Mouse (Mus musculus) layer of hippocampus, adult 11-12 months (tissue): ENCODE measurements around the gene Dock6.
A peak's percentile ranks its signal among the peaks of the same experiment; 100 is the strongest.
"Not testable (repeated sequence)": the region's sequence is repeated elsewhere in the genome, so short reads cannot be mapped to it uniquely, and the experiment has no call there.

Experiments used
- DNase-seq: peaks from one replicate; pipeline ENCODE4 v3.0.0; 2022; ENCODE audit warnings: low spot score

Gene Dock6

GRCm38 (mm10) chr9:21852128-21853091, at the start of gene Dock6:
Dock6 (minus strand) TSS chr9:21852635.
- DNase-seq = peak; percentile 84

DNA sequence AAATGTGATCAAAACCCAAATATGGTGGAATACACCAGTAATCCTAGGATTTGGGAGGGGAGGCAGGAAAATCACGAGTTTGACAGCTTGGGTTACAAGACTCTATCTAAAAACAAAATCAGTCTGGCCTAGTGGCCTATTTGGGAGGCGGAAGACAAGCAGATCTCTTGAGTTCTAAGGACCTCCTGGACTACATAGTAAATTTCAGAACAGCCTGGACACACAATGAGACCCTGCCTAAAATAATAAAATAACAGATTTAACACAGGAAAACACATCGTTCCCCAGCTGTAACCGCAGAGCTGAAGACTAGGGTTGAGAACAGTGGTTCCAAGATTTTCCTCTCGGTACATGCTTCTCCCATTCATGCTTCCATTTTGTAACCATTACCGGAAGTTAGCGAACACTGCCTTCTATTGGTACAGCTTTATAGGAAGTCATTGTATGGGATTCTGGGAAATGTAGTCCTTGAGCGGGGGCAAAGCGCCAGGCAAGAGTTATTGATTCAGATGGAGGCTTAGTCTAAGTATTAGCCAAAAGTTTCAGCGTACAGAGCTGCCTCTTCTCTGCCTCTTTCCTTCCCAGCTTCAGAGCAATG, 48.9 kb upstream of the Dock6 start:
- peak; percentile 80 for DNase-seq

- DNase-seq = no peak
Measured at GRCm38 (mm10) chr9:21889229-21889628, 36.8 kb upstream of the Dock6 start.

- DNase-seq = no peak
Measured at GRCm38 (mm10) chr9:21876601-21877000, 24.2 kb upstream of the Dock6 start.

- DNase-seq = no peak
Measured at GRCm38 (mm10) chr9:21872204-21872603, 19.8 kb upstream of the Dock6 start.

DNA sequence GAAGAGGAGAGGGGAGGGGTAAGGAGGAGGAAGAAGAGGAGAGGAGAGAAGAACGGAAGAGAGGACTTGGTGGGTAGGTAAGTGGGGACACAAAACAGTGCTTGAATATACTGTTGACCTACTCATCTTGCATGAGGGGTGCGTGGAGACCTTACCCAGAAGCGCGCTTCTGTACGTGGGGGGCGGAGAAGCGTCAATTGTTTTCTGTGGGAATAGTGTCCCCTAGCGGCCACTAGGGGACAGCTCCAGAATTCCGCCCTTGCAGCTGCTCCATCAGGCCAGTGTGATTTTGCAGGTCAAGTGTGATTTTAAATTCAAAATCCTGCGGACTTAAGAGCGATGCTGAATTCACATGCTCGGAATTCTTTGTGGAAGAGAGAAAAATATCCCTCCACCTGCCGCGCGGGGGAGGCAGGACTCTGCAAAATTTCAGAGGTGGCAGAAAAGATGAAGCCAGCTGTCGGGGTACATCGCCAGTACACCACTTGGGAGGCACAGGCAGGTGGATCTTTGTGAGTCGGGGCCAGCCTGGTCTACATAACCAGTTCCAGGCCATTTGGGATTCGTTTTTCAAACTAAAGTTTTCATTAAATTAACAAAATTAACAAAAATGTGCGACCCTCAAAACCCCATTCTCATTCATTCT, 18.6 kb upstream of the Dock6 start:
- peak; percentile 49 for DNase-seq

DNA sequence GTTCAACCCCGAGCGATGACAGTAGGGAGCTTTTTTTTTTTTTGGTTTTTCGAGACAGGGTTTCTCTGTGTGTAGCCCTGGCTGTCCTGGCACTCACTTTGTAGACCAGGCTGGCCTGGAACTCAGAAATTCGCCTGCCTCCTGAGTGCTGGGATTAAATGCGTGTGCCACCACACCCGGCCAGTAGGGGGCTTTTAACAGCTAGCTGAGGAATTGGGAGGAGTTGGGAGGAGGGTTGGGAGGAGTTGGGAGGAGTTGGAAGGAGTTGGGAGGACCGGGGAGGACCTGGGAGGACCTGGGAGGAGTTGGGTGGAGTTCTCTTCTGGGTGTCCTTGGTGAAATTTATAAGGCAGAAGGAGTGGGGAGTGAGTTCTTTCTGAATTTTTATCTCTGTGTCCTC, 16.9 kb upstream of the Dock6 start:
- peak; percentile 38 for DNase-seq

GRCm38 (mm10) chr9:21867726-21868125, 15.3 kb upstream of the Dock6 start:
- DNase-seq = no peak

DNA sequence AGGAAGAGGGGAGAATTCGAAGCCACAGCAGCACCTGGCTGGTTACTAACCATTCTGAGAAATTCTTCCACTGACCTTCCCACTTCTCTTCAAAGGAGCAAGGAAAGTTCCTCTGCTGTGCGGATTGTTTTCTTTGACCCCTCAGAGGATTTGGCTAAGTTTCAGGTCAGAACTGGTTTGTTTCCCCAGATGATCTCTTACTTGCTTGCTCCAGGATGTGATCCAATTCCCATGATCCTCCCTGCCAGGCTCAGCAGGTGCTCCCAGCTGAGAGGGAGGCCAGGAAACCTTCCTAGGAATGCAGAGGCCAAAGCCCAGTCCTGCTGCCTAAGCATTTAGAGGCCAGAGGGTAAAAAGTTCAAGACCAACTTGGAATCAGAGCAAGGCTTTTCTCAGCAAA, 14.2 kb upstream of the Dock6 start:
- DNase-seq = no peak

GRCm38 (mm10) chr9:21865673-21866398, 13.4 kb upstream of the Dock6 start:
- DNase-seq = no peak

DNA sequence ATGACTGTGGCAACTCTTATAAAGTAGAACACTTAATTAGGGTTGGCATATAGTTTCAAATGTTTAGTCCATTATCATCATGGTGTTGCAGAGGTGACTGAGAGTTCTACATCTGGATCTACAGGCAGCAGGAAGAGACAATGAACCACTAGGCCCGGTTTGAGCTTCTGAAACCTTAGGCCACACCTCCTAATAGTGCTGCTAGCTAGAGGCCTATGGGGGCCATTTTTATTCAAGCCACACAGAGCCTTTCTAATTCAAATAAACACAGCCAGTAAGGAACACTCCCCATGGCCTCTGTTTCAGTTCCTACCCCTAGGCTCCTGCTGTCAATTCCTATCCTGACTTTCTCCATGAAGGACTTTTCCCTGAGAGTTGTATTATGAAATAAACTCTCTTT, 9.7 kb upstream of the Dock6 start:
- no peak for DNase-seq

DNA sequence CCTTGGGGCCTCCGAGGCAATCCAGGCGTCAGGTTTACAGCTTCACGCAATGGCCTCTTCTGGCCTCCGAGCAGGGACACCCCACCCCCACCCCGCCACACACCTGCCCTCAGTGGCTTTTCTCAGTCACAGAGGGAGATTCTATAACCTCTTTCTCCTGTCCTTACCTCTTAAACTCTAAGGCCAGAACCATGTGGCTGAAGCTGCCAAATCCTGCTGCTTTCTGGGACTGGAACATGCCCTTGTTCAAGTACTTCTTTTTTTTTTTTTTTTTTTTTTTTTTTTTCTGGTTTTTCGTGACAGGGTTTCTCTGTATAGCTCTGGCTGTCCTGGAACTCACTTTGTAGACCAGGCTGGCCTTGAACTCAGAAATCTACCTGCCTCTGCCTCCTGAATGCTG, 7.9 kb upstream of the Dock6 start:
- not testable (repeated sequence) for DNase-seq

GRCm38 (mm10) chr9:21859606-21860005, 7.2 kb upstream of the Dock6 start:
- DNase-seq = no peak

DNA sequence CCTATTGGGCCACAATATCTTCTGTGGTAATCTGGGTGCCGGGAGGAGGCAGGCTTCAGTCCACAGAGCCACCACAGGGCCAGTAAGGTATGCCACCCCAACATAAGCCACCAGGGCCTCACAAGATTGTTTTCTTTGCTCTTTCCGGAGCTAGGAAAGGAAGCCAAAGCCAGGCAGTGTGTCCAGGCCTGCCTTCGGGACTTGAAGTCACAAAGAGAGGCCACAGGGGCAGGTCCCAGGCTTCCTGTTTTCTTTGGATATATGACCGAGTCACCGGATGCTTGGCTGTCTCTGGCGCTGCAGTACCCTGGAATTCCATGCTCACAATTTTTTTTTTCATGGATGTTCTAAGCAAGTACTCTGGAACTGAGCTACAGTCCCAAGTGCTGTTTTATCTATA, 5.6 kb upstream of the Dock6 start:
- DNase-seq = no peak

- no peak for DNase-seq
Measured at GRCm38 (mm10) chr9:21857501-21857900, 5.1 kb upstream of the Dock6 start.

- no peak for DNase-seq
Measured at GRCm38 (mm10) chr9:21854894-21855293, 2.5 kb upstream of the Dock6 start.

GRCm38 (mm10) chr9:21853961-21854360, 1.5 kb upstream of the Dock6 start:
- DNase-seq = no peak

- DNase-seq = no peak
Measured at GRCm38 (mm10) chr9:21851084-21851483, 1.4 kb downstream of the Dock6 start.

DNA sequence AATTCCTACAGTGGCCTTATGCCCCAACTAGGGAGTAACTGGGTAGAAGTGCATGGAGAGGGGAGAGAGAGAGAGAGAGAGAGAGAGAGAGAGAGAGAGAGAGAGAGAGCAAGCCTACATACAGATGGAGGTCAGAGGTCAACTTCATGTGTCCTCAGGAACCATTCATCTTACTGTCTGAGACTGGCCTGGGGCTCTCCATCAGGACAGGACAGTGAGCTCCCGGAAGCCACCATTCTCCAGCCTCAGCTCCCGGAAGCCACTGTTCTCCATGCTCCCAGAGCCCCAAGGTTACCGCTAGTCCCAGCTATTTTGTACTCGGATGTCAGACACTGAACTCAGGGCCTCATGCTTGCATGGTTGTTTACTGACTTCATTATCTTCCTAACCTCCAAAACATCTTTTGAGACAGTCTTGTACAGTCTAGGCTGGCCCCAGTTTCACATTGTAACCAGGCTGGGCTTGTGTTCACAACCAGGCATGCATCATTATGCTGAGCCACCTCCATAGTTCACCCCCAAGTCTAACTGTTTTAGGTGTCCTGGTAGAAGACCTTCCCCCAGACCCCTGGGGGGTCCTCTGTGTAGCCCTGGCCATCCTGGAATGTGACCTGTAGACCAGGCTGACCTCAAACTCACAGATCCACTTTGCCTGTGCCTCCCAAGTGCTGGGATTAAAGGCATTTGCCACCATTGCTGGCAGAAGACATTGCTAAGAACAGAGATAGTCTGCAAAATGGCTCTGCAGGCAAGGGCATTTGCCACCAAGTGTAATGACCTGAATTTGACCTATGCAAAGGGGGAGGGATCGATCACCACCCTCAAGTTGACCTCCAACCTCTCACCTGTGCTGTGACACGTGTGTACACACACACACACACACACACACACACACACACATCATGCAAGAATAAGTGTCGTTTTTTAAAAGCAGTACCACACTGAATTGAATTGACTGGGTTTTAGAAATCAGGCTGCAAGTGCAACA, 2.5 kb downstream of the Dock6 start:
- DNase-seq = no peak

DNA sequence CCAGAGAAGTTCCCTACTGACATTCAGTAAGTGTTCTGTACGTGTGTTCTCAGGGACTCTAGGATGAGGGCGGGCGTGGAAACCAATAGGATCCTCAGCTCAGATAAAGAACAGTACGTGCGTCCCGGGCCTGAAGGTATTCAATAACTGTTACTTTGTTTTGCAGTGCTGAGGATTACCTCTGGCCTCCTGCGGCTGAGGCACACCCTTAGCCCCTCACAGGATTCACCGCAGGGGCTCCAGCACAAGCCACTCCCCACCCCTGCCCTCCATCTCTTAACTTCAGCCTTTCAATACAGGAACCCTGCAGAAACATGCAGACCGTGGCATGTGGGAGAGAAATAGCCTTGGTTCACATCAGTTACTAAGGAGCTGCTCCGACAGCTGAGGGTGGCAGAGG, 4.5 kb downstream of the Dock6 start:
- DNase-seq = no peak

- DNase-seq = no peak
Measured at GRCm38 (mm10) chr9:21847425-21847824, 5.0 kb downstream of the Dock6 start.
